Mouse (Mus musculus): ENCODE results near the gene Rilp.
A peak's percentile ranks its signal among the peaks of the same experiment; 100 is the strongest.

Rilp gene

DNA sequence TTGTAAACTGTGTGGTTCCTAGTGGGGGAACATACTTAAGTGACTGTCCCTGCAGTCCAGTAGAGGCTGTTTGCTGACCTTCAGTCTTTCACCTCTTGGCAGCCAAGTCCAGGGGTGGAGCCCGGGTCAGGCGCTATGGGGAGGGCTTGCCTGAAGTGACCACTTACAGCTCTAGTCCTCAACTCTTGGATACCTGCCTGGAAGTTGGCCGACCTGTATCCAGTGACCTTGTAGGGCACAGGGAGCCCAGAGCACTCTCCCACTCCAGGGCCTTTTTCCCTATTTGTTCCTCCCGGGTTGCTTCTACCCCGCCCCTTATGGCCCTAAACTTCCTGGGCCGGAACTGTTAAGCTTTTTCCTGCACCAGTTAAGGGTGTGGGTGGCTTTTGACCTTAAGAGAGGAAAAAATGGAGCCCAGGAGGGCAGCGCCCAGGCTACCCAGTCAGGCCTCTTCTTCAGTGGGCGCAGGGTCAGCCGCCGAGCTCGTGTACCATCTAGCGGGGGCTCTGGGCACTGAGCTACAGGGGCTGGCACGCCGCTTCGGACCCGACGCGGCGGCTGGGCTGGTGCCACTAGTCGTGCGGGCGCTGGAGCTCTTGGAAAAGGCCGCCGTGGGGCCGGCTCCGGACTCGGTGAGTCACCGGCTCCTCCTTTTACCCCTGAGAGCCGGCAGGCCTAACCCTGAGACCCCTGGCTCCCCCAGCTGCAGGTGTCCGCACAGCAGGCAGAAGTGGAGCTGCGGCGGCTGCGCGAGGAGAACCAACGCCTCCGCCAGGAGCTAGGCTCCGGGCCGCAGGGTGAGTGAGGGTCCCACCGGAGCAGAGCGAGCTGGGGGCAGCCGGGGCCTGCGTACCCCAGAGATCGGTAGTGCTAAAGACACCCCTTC lies at the start of gene Rilp:
TSS of gene Rilp (plus strand) at position 354 of the 886 bp plus-strand sequence.
- Histone ChIP-seq H3K4me1 (replicated peaks; ENCODE audit: low read depth, low read length) (peaks cover 48% of the 10 kb centered on the region), H3K27me3 (ENCODE audit: insufficient read depth, low read length) (peaks cover 30% of the 10 kb centered on the region), H3K36me3 (ENCODE audit: insufficient read depth, low read length) (peaks cover 52% of the 10 kb centered on the region), H3K4me3 (replicated peaks; ENCODE audit: low read length) (peak within 1 kb of the TSS; percentile 86), H3K9me3 (ENCODE audit: low read length) (no peaks in the 10 kb centered on the region)
- TF ChIP-seq POU5F1 (IDR thresholded peaks at IDR 0.05; ENCODE audit: borderline replicate concordance, low read length): no peak
- TF ChIP-seq CTCF (conservative IDR thresholded peaks at IDR 0.05; ENCODE audit: low read length): no peak
- TF ChIP-seq NANOG (IDR thresholded peaks at IDR 0.05; ENCODE audit: borderline replicate concordance, low read length): no peak

DNA sequence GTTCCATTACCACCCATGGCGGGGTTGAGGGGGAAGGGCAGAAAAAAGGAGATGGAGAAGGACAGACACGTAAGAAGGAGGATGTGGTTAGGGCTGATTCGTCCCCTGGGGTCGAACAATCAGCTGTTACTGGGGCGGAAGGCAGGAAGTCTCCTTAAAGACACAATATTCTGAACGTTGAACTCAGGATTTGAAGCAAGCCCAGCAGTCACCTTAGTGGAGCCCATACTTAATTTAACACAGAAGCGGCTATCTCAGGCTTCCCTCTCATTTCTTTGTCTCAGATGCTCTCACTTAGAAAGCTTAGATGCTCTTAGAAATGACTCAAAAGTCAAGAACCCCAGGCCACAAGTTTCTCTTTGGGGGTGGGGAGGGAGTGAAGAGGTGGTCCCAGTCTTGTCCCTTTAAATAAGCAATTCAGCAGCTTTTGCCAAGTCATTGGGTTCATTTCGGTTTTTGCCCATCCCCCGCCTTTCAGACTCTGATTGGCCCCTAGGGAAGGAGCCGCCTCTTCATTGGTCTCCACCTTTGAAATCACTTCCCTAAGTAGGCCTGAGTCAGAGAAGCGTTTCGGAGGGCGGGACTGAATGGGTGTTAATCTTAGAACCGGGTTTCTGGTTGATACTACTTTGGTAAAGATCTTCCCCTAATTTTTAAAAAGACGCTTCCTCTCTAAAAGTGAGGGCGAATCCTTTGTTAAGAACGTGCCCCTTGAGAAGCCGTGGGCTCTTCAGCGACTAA lies 49.6 kb upstream of the Rilp start:
- Histone ChIP-seq H3K36me3 (ENCODE audit: insufficient read depth, low read length) (peaks cover 18% of the 10 kb centered on the region), H3K4me1 (replicated peaks; ENCODE audit: low read depth, low read length) (peaks cover 72% of the 10 kb centered on the region), H3K9me3 (ENCODE audit: low read length) (no peaks in the 10 kb centered on the region), H3K27me3 (ENCODE audit: insufficient read depth, low read length) (no peaks in the 10 kb centered on the region), H3K4me3 (replicated peaks; ENCODE audit: low read length) (peak overlapping the region; percentile 77)
- TF ChIP-seq NANOG (IDR thresholded peaks at IDR 0.05; ENCODE audit: borderline replicate concordance, low read length) (no peak; the same call in 1 of the 2 replicates), CTCF (conservative IDR thresholded peaks at IDR 0.05; ENCODE audit: low read length) (no peak), POU5F1 (IDR thresholded peaks at IDR 0.05; ENCODE audit: borderline replicate concordance, low read length) (no peak)

DNA sequence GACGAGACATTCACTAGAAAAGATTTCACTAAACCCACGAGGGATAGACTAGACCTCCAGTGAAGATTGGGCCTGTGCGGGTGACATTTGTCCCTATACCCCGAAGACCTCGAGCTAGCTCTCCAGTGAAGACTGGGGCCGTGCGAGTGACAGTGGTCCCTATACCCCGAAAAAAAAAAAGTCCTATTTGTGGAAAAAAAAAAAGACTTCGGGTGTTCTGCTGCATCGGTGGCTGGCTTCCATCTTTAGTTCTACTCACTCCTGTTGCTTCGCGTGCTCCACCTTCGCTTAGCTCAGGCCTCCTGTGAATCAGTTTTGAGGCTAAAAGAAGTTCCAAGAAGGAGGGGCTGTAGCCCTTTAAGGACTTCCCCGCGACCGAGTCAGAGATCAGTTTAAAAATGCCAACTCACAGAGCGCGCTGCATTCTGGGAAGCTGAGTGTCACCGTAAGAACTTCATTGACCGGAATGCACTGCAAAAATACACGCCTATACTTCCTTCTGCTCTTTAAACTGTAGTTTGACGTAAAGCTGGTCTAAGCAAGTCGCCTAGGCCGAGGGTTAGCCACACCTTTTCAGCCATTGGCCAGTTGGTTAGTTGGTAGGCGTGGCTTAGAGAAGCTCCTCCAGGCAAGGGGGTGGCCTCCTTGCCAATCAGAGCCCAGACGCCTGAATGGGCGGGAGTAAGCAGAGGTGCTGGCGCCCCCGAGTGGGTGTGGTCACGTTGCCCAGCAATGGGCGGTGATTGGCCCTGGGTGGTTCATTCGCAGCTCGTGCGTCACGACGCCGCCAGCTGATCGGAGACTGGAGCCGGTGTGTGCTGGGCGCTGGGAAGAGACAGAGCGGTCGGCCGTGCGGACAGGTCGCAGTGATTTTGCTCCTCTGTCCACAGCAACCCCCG lies 48.8 kb upstream of the Rilp start, which contains the start of gene Tlcd2:
TSS of gene Tlcd2 (plus strand) at position 872 of the 899 bp plus-strand sequence.
- H3K9me3 ChIP-seq (ENCODE audit: low read length): no peaks in the 10 kb centered on the region
- H3K4me1 ChIP-seq (replicated peaks; ENCODE audit: low read depth, low read length): peaks cover 65% of the 10 kb centered on the region
- no peaks in the 10 kb centered on the region for H3K27me3 ChIP-seq (ENCODE audit: insufficient read depth, low read length)
- H3K36me3 ChIP-seq (ENCODE audit: insufficient read depth, low read length): peaks cover 26% of the 10 kb centered on the region
- TF ChIP-seq POU5F1 (IDR thresholded peaks at IDR 0.05; ENCODE audit: borderline replicate concordance, low read length) (no peak), CTCF (conservative IDR thresholded peaks at IDR 0.05; ENCODE audit: low read length) (no peak), NANOG (IDR thresholded peaks at IDR 0.05; ENCODE audit: borderline replicate concordance, low read length) (no peak)
- peak within 1 kb of the TSS; percentile 88 for H3K4me3 ChIP-seq (replicated peaks; ENCODE audit: low read length)

DNA sequence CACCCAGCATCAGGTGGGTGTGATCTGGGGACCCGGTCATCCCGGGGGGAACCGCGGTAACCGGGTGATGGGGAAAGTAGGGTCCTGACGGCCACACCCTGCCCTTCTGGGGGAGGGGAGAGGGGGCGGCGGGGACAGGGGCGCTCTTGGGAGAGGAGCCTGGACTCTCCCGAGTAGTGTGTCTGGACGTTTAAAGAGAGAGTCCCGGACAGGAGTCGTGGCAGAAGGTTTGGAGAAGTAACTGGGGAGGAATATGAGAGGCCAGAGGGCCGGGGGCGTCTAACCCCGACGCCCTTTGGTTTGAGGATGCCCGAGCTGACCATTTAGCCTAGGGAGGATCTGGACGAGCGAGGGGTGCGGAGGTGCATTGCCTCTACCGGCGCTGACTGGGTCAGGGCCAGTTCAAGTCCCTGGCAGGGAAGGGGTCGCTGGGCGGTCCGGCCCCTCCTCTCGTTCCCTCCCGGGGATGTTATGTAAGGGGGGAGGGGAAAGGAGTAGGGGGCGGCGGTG lies 48.1 kb upstream of the Rilp start:
- TF ChIP-seq POU5F1 (IDR thresholded peaks at IDR 0.05; ENCODE audit: borderline replicate concordance, low read length) (no peak), NANOG (IDR thresholded peaks at IDR 0.05; ENCODE audit: borderline replicate concordance, low read length) (no peak), CTCF (conservative IDR thresholded peaks at IDR 0.05; ENCODE audit: low read length) (no peak)
- peaks cover 62% of the 10 kb centered on the region for H3K4me1 ChIP-seq (replicated peaks; ENCODE audit: low read depth, low read length)
- peak overlapping the region; percentile 88 for H3K4me3 ChIP-seq (replicated peaks; ENCODE audit: low read length)
- H3K36me3 ChIP-seq (ENCODE audit: insufficient read depth, low read length): peaks cover 27% of the 10 kb centered on the region
- no peaks in the 10 kb centered on the region for H3K27me3 ChIP-seq (ENCODE audit: insufficient read depth, low read length)
- H3K9me3 ChIP-seq (ENCODE audit: low read length): no peaks in the 10 kb centered on the region

DNA sequence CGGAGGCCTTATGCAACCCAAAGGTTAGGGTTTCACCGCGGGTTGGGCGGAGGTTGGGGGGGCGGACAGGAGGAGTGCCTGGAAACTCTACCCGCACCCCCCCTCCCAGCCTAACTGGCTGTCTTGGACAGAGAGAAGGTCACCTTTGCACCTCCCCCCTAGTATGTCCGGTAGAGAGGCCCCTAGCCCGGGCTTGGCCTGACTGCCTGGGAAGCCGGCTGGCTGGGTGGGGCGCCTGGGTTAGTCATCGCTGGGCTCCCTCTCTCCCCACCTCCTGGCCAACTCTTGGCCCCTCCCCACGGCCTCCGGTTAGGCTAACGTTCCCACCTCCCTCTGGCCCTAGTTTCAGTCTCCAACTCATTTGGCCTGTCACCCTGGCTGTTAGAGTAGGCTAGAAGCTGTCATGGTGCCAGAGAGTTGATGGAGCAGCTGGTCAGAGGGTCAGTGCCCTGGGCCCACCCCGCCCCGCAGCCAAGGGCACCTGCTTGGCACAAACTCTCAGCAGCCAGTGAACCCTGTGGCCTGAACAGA lies 47.6 kb upstream of the Rilp start:
- H3K27me3 ChIP-seq (ENCODE audit: insufficient read depth, low read length): no peaks in the 10 kb centered on the region
- no peaks in the 10 kb centered on the region for H3K9me3 ChIP-seq (ENCODE audit: low read length)
- peak overlapping the region; percentile 88 for H3K4me3 ChIP-seq (replicated peaks; ENCODE audit: low read length)
- H3K4me1 ChIP-seq (replicated peaks; ENCODE audit: low read depth, low read length): peaks cover 65% of the 10 kb centered on the region
- no peak for TF ChIP-seq CTCF (conservative IDR thresholded peaks at IDR 0.05; ENCODE audit: low read length)
- TF ChIP-seq POU5F1 (IDR thresholded peaks at IDR 0.05; ENCODE audit: borderline replicate concordance, low read length): no peak
- TF ChIP-seq NANOG (IDR thresholded peaks at IDR 0.05; ENCODE audit: borderline replicate concordance, low read length): no peak
- H3K36me3 ChIP-seq (ENCODE audit: insufficient read depth, low read length): peaks cover 27% of the 10 kb centered on the region

DNA sequence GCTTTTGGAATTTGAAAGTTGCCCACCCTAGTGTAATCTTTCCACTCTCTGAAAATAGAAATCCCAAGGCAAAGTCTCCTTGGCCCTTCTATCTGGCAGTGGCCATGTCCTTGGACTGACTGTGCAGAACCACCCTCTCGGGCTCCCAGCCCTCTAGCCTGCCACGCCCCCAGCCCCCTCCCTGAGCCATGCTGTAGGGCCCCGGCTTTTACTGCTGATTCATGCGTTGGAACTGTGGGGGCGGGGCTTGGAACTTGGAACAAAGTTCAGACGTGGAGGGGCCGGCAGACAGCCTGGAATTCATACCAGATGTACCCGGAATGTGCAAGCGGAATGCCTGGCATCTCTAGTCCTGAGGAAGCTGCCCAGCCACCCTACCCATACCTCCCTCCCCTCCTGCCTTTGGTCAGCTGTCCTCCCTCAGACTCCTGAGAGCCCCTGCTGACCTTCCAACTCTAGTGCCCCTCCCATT lies 47.0 kb upstream of the Rilp start:
- peaks cover 64% of the 10 kb centered on the region for H3K4me1 ChIP-seq (replicated peaks; ENCODE audit: low read depth, low read length)
- TF ChIP-seq POU5F1 (IDR thresholded peaks at IDR 0.05; ENCODE audit: borderline replicate concordance, low read length): no peak
- no peak for TF ChIP-seq NANOG (IDR thresholded peaks at IDR 0.05; ENCODE audit: borderline replicate concordance, low read length)
- no peak for TF ChIP-seq CTCF (conservative IDR thresholded peaks at IDR 0.05; ENCODE audit: low read length)
- H3K36me3 ChIP-seq (ENCODE audit: insufficient read depth, low read length): peaks cover 27% of the 10 kb centered on the region
- peak overlapping the region; percentile 88 for H3K4me3 ChIP-seq (replicated peaks; ENCODE audit: low read length)
- H3K27me3 ChIP-seq (ENCODE audit: insufficient read depth, low read length): no peaks in the 10 kb centered on the region
- no peaks in the 10 kb centered on the region for H3K9me3 ChIP-seq (ENCODE audit: low read length)

DNA sequence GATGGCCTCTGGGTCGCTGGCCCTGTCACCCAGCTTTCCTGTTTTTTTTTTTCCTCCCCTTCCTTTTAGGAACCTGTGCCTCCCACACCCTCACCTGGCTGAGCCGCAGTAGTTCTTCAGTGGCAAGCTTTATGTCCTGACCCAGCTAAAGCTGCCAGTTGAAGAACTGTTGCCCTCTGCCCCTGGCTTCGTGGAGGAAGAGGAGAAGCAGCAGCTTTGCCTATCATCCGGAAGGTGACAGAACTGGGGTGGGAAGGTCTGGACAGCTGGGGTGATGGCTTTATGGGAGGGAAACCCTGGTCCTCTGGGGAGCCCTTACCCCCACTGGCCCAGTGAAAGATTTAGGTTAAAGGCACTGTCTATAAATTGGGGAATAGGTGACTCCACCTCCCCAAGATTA lies 46.3 kb upstream of the Rilp start:
- Histone ChIP-seq H3K27me3 (ENCODE audit: insufficient read depth, low read length) (peaks cover 6% of the 10 kb centered on the region), H3K4me3 (replicated peaks; ENCODE audit: low read length) (peak overlapping the region; percentile 88; the same call in 1 of the 2 replicates), H3K9me3 (ENCODE audit: low read length) (no peaks in the 10 kb centered on the region), H3K36me3 (ENCODE audit: insufficient read depth, low read length) (peaks cover 27% of the 10 kb centered on the region), H3K4me1 (replicated peaks; ENCODE audit: low read depth, low read length) (peaks cover 64% of the 10 kb centered on the region)
- TF ChIP-seq POU5F1 (IDR thresholded peaks at IDR 0.05; ENCODE audit: borderline replicate concordance, low read length) (no peak), NANOG (IDR thresholded peaks at IDR 0.05; ENCODE audit: borderline replicate concordance, low read length) (no peak), CTCF (conservative IDR thresholded peaks at IDR 0.05; ENCODE audit: low read length) (no peak)

Measured in E14TG2a.4 (cell line).